Mouse (Mus musculus): ENCODE results near the gene Thumpd3. TPM values are rescaled to one million over a fixed set of nuclear protein-coding genes. Genes with fewer than 3 reads are reported as not detected.

Thumpd3 gene
- total RNA-seq, 2 experiments from 2014 or later, result 30.0 to 30.3 TPM

- no peak for DNase-seq (ENCODE audit: low spot score in 2 of 2)
Observed at GRCm38 (mm10) chr6:113036463-113037175, 9.4 kb upstream of the Thumpd3 start.

- DNase-seq (ENCODE audit: low spot score in 2 of 2), result peak; percentile 42 to 85
Observed at GRCm38 (mm10) chr6:113037946-113038734, 7.9 kb upstream of the Thumpd3 start.

- DNase-seq (ENCODE audit: low spot score in 2 of 2), result no peak
Observed at GRCm38 (mm10) chr6:113038735-113039058, 7.3 kb upstream of the Thumpd3 start.

- no peak for DNase-seq (ENCODE audit: low spot score in 2 of 2)
Observed at GRCm38 (mm10) chr6:113040319-113040718, 5.7 kb upstream of the Thumpd3 start.

- DNase-seq (ENCODE audit: low spot score in 2 of 2), result no peak
Observed at GRCm38 (mm10) chr6:113041215-113041990, 4.6 kb upstream of the Thumpd3 start.

- DNase-seq (ENCODE audit: low spot score in 2 of 2), result no peak
Observed at GRCm38 (mm10) chr6:113045575-113045974, 450 bp upstream of the Thumpd3 start.

- DNase-seq (ENCODE audit: low spot score in 2 of 2), result no peak
Observed at GRCm38 (mm10) chr6:113047016-113047746, 1.2 kb downstream of the Thumpd3 start.

- no peak for DNase-seq (ENCODE audit: low spot score in 2 of 2)
Observed at GRCm38 (mm10) chr6:113048371-113048770, 2.3 kb downstream of the Thumpd3 start.

- no peak for DNase-seq (ENCODE audit: low spot score in 2 of 2)
Observed at GRCm38 (mm10) chr6:113049159-113049558, 3.1 kb downstream of the Thumpd3 start.

- no peak for DNase-seq (ENCODE audit: low spot score in 2 of 2)
Observed at GRCm38 (mm10) chr6:113052972-113053371, 6.9 kb downstream of the Thumpd3 start.

GRCm38 (mm10) chr6:113054552-113055107 is 8.6 kb downstream of the Thumpd3 start:
- DNase-seq (ENCODE audit: low spot score in 2 of 2), result no peak

- no peak for DNase-seq (ENCODE audit: low spot score in 2 of 2)
Observed at GRCm38 (mm10) chr6:113060892-113061563, 15.0 kb downstream of the Thumpd3 start.

- no peak for DNase-seq (ENCODE audit: low spot score in 2 of 2)
Observed at GRCm38 (mm10) chr6:113062253-113062652, 16.2 kb downstream of the Thumpd3 start.

- DNase-seq (ENCODE audit: low spot score in 2 of 2), result no peak
Observed at GRCm38 (mm10) chr6:113063363-113063762, 17.3 kb downstream of the Thumpd3 start.

- DNase-seq (ENCODE audit: low spot score in 2 of 2), result no peak
Observed at GRCm38 (mm10) chr6:113065186-113065585, 19.2 kb downstream of the Thumpd3 start.

- DNase-seq (ENCODE audit: low spot score in 2 of 2), result no peak
Observed at GRCm38 (mm10) chr6:113069154-113069553, 23.1 kb downstream of the Thumpd3 start.

GRCm38 (mm10) chr6:113075261-113075660 is 29.2 kb downstream of the Thumpd3 start:
- DNase-seq (ENCODE audit: low spot score in 2 of 2), result no peak

- peak; percentile 84 to 90 for DNase-seq (ENCODE audit: low spot score in 2 of 2)
Observed at GRCm38 (mm10) chr6:113076012-113076685, 30.1 kb downstream of the Thumpd3 start.

- DNase-seq (ENCODE audit: low spot score in 2 of 2), result peak; percentile 96 to 98
Observed at GRCm38 (mm10) chr6:113076686-113077516, 30.9 kb downstream of the Thumpd3 start, which contains the start of gene Setd5. Gene Setd5 (plus strand): TSS chr6:113077365.

Data from layer of hippocampus, adult 18-20 months (tissue).